Comparison of ENCODE assay signal across 20 mouse cellular contexts in genomic region chr10:25715747-25716146, GRCm38 (mm10).
A peak's percentile ranks its signal among the peaks of the same experiment; 100 is the strongest.
DNase-seq lines count a peak whose midpoint lies in the region; TF ChIP-seq lines count a peak whose summit lies in the region.
"Had no signal": no experiment of that assay in that cellular context is flagged by ENCODE, and none has a peak within 500 bp of the region (broad histone marks: within the 10 kb centered on the region; RNA-seq: fewer than 3 reads in every experiment).

No protein-coding gene starts in this region.

- no peaks in the 10 kb centered on the region for H3K36me3 ChIP-seq in kidney, adult 2 months (ENCODE audit: control insufficient read depth, insufficient read depth, low read length)
- H3K36me3 ChIP-seq: embryonic facial prominence, embryonic 15.5 days; forebrain, embryonic 10.5 days; G1E; heart, embryonic 13.5 days; hindbrain, embryonic 12.5 days had no signal

- DNase-seq in adrenal gland, postnatal 10 days, result peak; percentile 9
- no peak for DNase-seq in adrenal gland, adult 8-10 months
- DNase-seq in gastrocnemius, adult 18-20 months (ENCODE audit: low spot score), result peak; percentile 43
- DNase-seq in gastrocnemius, postnatal 36 days, result no peak
- DNase-seq in kidney, adult 2 months, result peak; percentile 1
- no peak for DNase-seq in kidney, adult 11 months
- DNase-seq in skeletal muscle tissue, adult 2 months (ENCODE audit: low read depth, low spot score), result peak; percentile 18
- DNase-seq: adrenal gland, postnatal 25 days; B cell, adult 2 months; cerebellum, adult 8-10 months; cerebellum, postnatal 14 days; heart, postnatal 4 days; kidney, adult 18-20 months had no signal

- TF ChIP-seq CTCF in kidney, adult 2 months (conservative IDR thresholded peaks at IDR 0.05; ENCODE audit: insufficient read depth, insufficient read length, low read depth, low read length), result no peak

- H3K4me3 ChIP-seq in kidney, adult 2 months (ENCODE audit: insufficient read depth, low read depth, low read length), result no peak overlapping the region
- H3K4me3 ChIP-seq: embryonic facial prominence, embryonic 15.5 days; erythroblast, embryonic 14.5 days; forebrain, embryonic 10.5 days; heart, embryonic 13.5 days; hindbrain, embryonic 12.5 days had no signal

- intact Hi-C loops in gastrocnemius, postnatal 36 days (cut with DNase I), result no loop called here

- no peaks in the 10 kb centered on the region for H3K27me3 ChIP-seq in kidney, adult 2 months (replicated peaks; ENCODE audit: control insufficient read depth, insufficient read depth, low read length)
- H3K27me3 ChIP-seq: embryonic facial prominence, embryonic 15.5 days; heart, embryonic 13.5 days; hindbrain, embryonic 12.5 days had no signal

- no peak for TF ChIP-seq POLR2A in kidney, adult 2 months (IDR thresholded peaks at IDR 0.05; ENCODE audit: low read depth, low read length)

- 41% methylated on average over 4 of the region's 4 CpGs for WGBS in kidney, adult 2 months

- no peaks in the 10 kb centered on the region for H3K4me1 ChIP-seq in kidney, adult 2 months (ENCODE audit: control insufficient read depth, insufficient read depth, low read length)
- H3K4me1 ChIP-seq: forebrain, embryonic 10.5 days; heart, embryonic 13.5 days; hindbrain, embryonic 12.5 days had no signal

- H3K27ac ChIP-seq in kidney, adult 2 months (ENCODE audit: insufficient read depth, low read depth, low read length), result no peak overlapping the region
- H3K27ac ChIP-seq: embryonic facial prominence, embryonic 15.5 days; forebrain, embryonic 10.5 days; heart, embryonic 13.5 days; hindbrain, embryonic 12.5 days; hindbrain, postnatal 0 days had no signal

Comparison
In these comparisons a context has a peak if more than half of its experiments do, and no peak if none do; other contexts are left out.
1. DNase-seq: peak in adrenal gland, postnatal 10 days (single experiment), gastrocnemius, adult 18-20 months (single experiment), kidney, adult 2 months (single experiment) and skeletal muscle tissue, adult 2 months (single experiment); none in adrenal gland, adult 8-10 months (single experiment), gastrocnemius, postnatal 36 days (0 of 2) and kidney, adult 11 months (single experiment).